Mouse (Mus musculus) CH12F3 (cell line): Measurements from ENCODE around the gene Vps35.

ENCODE experiments used
- in situ Hi-C: fragments of 300-500 bp; cut with MboI; formaldehyde crosslinking; loops from 2 replicates; pipeline ENCODE4 v1.14.3; 2020; ENCODE audit warnings: low sequenced_read_pairs

The Vps35 gene

DNA sequence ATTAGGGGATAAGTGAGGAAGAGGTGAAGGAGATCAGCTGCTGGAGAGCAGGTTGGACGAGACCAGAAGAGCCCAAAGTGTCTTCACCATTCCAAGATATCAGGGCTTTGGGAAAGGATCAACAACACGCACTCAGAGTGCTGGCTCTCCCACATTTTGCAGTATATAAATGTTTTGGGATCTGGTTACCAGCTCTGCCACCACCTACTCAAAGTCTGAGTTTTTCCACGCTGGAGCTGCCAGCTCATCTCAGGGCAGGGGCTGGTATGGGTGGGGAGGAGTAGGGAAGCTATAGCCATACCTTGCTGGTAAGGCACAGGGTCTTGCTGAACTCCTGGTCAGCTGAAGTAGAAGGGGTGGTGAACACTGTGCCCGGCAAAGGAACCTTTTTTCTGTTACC, 79.4 kb downstream of the Vps35 start:
- in situ Hi-C loops, result no loop called here
